Mouse (Mus musculus) intestine, embryonic 14.5 days (tissue): ENCODE data around the gene Lrrtm4. TPM values are rescaled to one million over a fixed set of nuclear protein-coding genes. Genes with fewer than 3 reads are reported as not detected.

Experiments used
- ATAC-seq: fragments of 200-750 bp; cut with Nextera tagmentation; replicated peaks from 2 replicates; pipeline ENCODE4 v1.8.0; 2017; ENCODE audit warnings: low read depth, moderate number of reproducible peaks, moderate TSS enrichment, moderate library complexity; ENCODE audit not compliant: low FRiP score, low TSS enrichment
- DNase-seq: peaks from one replicate; pipeline ENCODE4 v3.0.0-alpha.2; 2018; ENCODE audit warnings: low spot score
- H3K27ac ChIP-seq: fragments of 300-500 bp; sonication (generic); 2 replicates; pipeline ENCODE4 v1.5.1; 2014; ENCODE audit warnings: low read depth, mild to moderate bottlenecking, control low read depth
- H3K27me3 ChIP-seq: fragments of 300-500 bp; sonication (generic); replicated peaks from 2 replicates; pipeline ENCODE4 v1.6.1; 2014; ENCODE audit warnings: low read length, control low read depth; ENCODE audit not compliant: control insufficient read depth, insufficient read depth
- H3K36me3 ChIP-seq: fragments of 300-500 bp; sonication (generic); 2 replicates; pipeline ENCODE4 v1.6.1; 2014; ENCODE audit warnings: low read length, control low read depth; ENCODE audit not compliant: control insufficient read depth, insufficient read depth
- H3K4me1 ChIP-seq: fragments of 300-500 bp; sonication (generic); replicated peaks from 2 replicates; pipeline ENCODE4 v1.6.1; 2014; ENCODE audit warnings: low read length, control low read depth, mixed read lengths; ENCODE audit not compliant: control insufficient read depth, insufficient read depth
- H3K4me2 ChIP-seq: fragments of 300-500 bp; sonication (generic); 2 replicates; pipeline ENCODE4 v1.6.1; 2014; ENCODE audit warnings: low read length
- H3K4me3 ChIP-seq: fragments of 300-500 bp; sonication (generic); 2 replicates; pipeline ENCODE4 v1.5.1; 2014; ENCODE audit warnings: low read depth, low read length, control low read depth, mixed read lengths
- H3K9ac ChIP-seq: fragments of 300-500 bp; sonication (generic); 2 replicates; pipeline ENCODE4 v1.6.1; 2014; ENCODE audit warnings: mild to moderate bottlenecking, low read length
- H3K9me3 ChIP-seq: fragments of 300-500 bp; sonication (generic); 2 replicates; pipeline ENCODE4 v1.6.1; 2016; ENCODE audit warnings: low read length, control low read depth; ENCODE audit not compliant: control insufficient read depth
- WGBS: fragments of 180-500 bp; shearing (Covaris S2); extraction: QIAGEN DNeasy Blood & Tissue Kit; methylation state at CpG from one replicate; pipeline ENCODE4 v1.1.7; 2014; 5-methylcytosine and 5-hydroxymethylcytosine counted together
- polyA plus RNA-seq: library from polyadenylated mRNA; unstranded; fragments of >200 nt; fragmentation: Nextera tagmentation; extraction: Ambion mirVana; gene quantifications from 2 replicates; pipeline ENCODE4 v1.2.1, GENCODE M21; 2014

Gene Lrrtm4
- polyA plus RNA-seq, 1 experiment from 2014 or later, result 1.8 TPM

- DNase-seq, result no peak
- H3K4me1 ChIP-seq, result no peaks in the 10 kb centered on the region
- H3K4me3 ChIP-seq, result no peak overlapping the region
- H3K36me3 ChIP-seq, result no peaks in the 10 kb centered on the region
- no peak overlapping the region for H3K4me2 ChIP-seq
- no peak overlapping the region for H3K9ac ChIP-seq
- ATAC-seq, result no peak
- no peak overlapping the region for H3K27ac ChIP-seq
- H3K9me3 ChIP-seq, result no peaks in the 10 kb centered on the region
- no peaks in the 10 kb centered on the region for H3K27me3 ChIP-seq
- 87% methylated on average over 5 of the region's 5 CpGs for WGBS
These were observed 644.1 kb downstream of the Lrrtm4 start for GRCm38 (mm10) chr6:80662729-80663128.

- no peak for ATAC-seq
- Histone ChIP-seq H3K4me2 (no peak overlapping the region), H3K27me3 (no peaks in the 10 kb centered on the region), H3K36me3 (no peaks in the 10 kb centered on the region), H3K4me1 (no peaks in the 10 kb centered on the region), H3K4me3 (no peak overlapping the region), H3K9me3 (no peaks in the 10 kb centered on the region), H3K27ac (no peak overlapping the region), H3K9ac (no peak overlapping the region)
- DNase-seq, result no peak
- WGBS, result 79% methylated on average over 4 of the region's 4 CpGs
These were observed 645.4 kb downstream of the Lrrtm4 start for GRCm38 (mm10) chr6:80664039-80664438.

- no peak for ATAC-seq
- no peaks in the 10 kb centered on the region for H3K36me3 ChIP-seq
- H3K27ac ChIP-seq, result no peak overlapping the region
- 59% methylated on average over 2 of the region's 2 CpGs for WGBS
- H3K27me3 ChIP-seq, result no peaks in the 10 kb centered on the region
- H3K4me2 ChIP-seq, result no peak overlapping the region
- no peak overlapping the region for H3K9ac ChIP-seq
- no peaks in the 10 kb centered on the region for H3K4me1 ChIP-seq
- no peaks in the 10 kb centered on the region for H3K9me3 ChIP-seq
- no peak for DNase-seq
- H3K4me3 ChIP-seq, result no peak overlapping the region
These were observed 685.5 kb downstream of the Lrrtm4 start for GRCm38 (mm10) chr6:80704183-80704582.

- Histone ChIP-seq H3K27ac (no peak overlapping the region), H3K9ac (no peak overlapping the region), H3K4me2 (no peak overlapping the region), H3K4me1 (no peaks in the 10 kb centered on the region), H3K27me3 (no peaks in the 10 kb centered on the region), H3K9me3 (no peaks in the 10 kb centered on the region), H3K4me3 (no peak overlapping the region), H3K36me3 (no peaks in the 10 kb centered on the region)
- 87% methylated on average over 5 of the region's 5 CpGs for WGBS
- ATAC-seq (no peak), DNase-seq (no peak)
These were observed 701.8 kb downstream of the Lrrtm4 start for GRCm38 (mm10) chr6:80720468-80720867.

- Histone ChIP-seq H3K4me3 (no peak overlapping the region), H3K9ac (no peak overlapping the region), H3K27me3 (no peaks in the 10 kb centered on the region), H3K27ac (no peak overlapping the region), H3K4me1 (no peaks in the 10 kb centered on the region), H3K36me3 (no peaks in the 10 kb centered on the region), H3K9me3 (no peaks in the 10 kb centered on the region), H3K4me2 (no peak overlapping the region)
- DNase-seq (no peak), ATAC-seq (no peak)
- 81% methylated on average over 3 of the region's 3 CpGs for WGBS
These were observed 714.7 kb downstream of the Lrrtm4 start for GRCm38 (mm10) chr6:80733416-80733815.

GRCm38 (mm10) chr6:80750769-80751168 is 732.1 kb downstream of the Lrrtm4 start:
- Histone ChIP-seq H3K27me3 (no peaks in the 10 kb centered on the region), H3K4me3 (no peak overlapping the region), H3K27ac (no peak overlapping the region), H3K9me3 (no peaks in the 10 kb centered on the region), H3K36me3 (no peaks in the 10 kb centered on the region), H3K4me2 (no peak overlapping the region), H3K9ac (no peak overlapping the region), H3K4me1 (no peaks in the 10 kb centered on the region)
- DNase-seq (no peak), ATAC-seq (no peak)
- WGBS, result 76% methylated on average over 2 of the region's 2 CpGs

GRCm38 (mm10) chr6:80760641-80761204 is 742.0 kb downstream of the Lrrtm4 start:
- no peak for DNase-seq
- Histone ChIP-seq H3K9ac (no peak overlapping the region), H3K4me3 (no peak overlapping the region), H3K36me3 (no peaks in the 10 kb centered on the region), H3K27ac (no peak overlapping the region), H3K27me3 (no peaks in the 10 kb centered on the region), H3K9me3 (no peaks in the 10 kb centered on the region), H3K4me2 (no peak overlapping the region), H3K4me1 (no peaks in the 10 kb centered on the region; the same call in 1 of the 2 replicates)
- ATAC-seq, result no peak
- 27% methylated on average over 5 of the region's 5 CpGs for WGBS

- DNase-seq, result no peak
- Histone ChIP-seq H3K4me1 (no peaks in the 10 kb centered on the region), H3K9me3 (no peaks in the 10 kb centered on the region), H3K4me3 (no peak overlapping the region), H3K9ac (no peak overlapping the region), H3K4me2 (no peak overlapping the region), H3K27ac (no peak overlapping the region), H3K36me3 (no peaks in the 10 kb centered on the region), H3K27me3 (no peaks in the 10 kb centered on the region)
- no peak for ATAC-seq
These were observed 767.6 kb downstream of the Lrrtm4 start for GRCm38 (mm10) chr6:80786282-80786681.

- H3K27me3 ChIP-seq, result no peaks in the 10 kb centered on the region
- H3K4me2 ChIP-seq, result no peak overlapping the region
- H3K9me3 ChIP-seq, result no peaks in the 10 kb centered on the region
- no peaks in the 10 kb centered on the region for H3K4me1 ChIP-seq
- H3K9ac ChIP-seq, result no peak overlapping the region
- WGBS, result 60% methylated on average over 5 of the region's 5 CpGs
- ATAC-seq (0 out of 2 replicates have a peak, but pooled peaks have one; percentile 70), DNase-seq (peak; percentile 53)
- no peak overlapping the region for H3K27ac ChIP-seq
- no peak overlapping the region for H3K4me3 ChIP-seq
- no peaks in the 10 kb centered on the region for H3K36me3 ChIP-seq
These were observed 805.1 kb downstream of the Lrrtm4 start for GRCm38 (mm10) chr6:80823753-80824152.
